Mouse (Mus musculus) adrenal gland, postnatal 36 days (tissue): ENCODE measurements around the gene St3gal5. TPM values are rescaled to one million over a fixed set of nuclear protein-coding genes. Genes with fewer than 3 reads are reported as not detected.
"Not testable (repeated sequence)": the region's sequence is repeated elsewhere in the genome, so short reads cannot be mapped to it uniquely, and the experiment has no call there.

Source experiments
- DNase-seq, 2 experiments: peaks; one replicate each; pipeline ENCODE4 v3.0.0; 2021; ENCODE audit warnings: mixed read lengths in 1 of 2
- long read RNA-seq, 2 experiments: library from polyadenylated mRNA; stranded (forward); transcript quantifications; one replicate each; pipeline ENCODE4 v2.0.0; 2021; ENCODE audit warnings: borderline sequencing depth in 2 of 2
- total RNA-seq, 2 experiments: library from RNA; stranded (reverse); gene quantifications; 2 replicates each; pipeline ENCODE4 v1.2.3; 2021

Gene St3gal5
- total RNA-seq: 100 to 1,000 TPM; 109 to 295 TPM
- long read RNA-seq, experiment 1, transcript St3gal5-201 (7 exons, 2,258 nt): major isoform, 120 of 182 reads
- long read RNA-seq, experiment 1, transcript St3gal5-202 (7 exons, 2,439 nt): minor isoform, 28 of 182 reads
- long read RNA-seq, experiment 1, partial matches to known transcripts: 17 of 182 reads
- long read RNA-seq, experiment 1, other reads (novel, unspliced or antisense): 17 of 182 reads
- long read RNA-seq, experiment 2, transcript St3gal5-201 (7 exons, 2,258 nt): major isoform, 58 of 81 reads
- long read RNA-seq, experiment 2, transcript St3gal5-202 (7 exons, 2,439 nt): minor isoform, 9 of 81 reads
- long read RNA-seq, experiment 2, partial matches to known transcripts: 7 of 81 reads
- long read RNA-seq, experiment 2, other reads (novel, unspliced or antisense): 7 of 81 reads

- peak; percentile 94 to 97 for DNase-seq
Measured at GRCm38 (mm10) chr6:72097181-72097995, at the start of gene St3gal5. TSS of gene St3gal5 (plus strand) at chr6:72097592.

- DNase-seq: no peak
Measured at GRCm38 (mm10) chr6:72048643-72049042, 48.7 kb upstream of the St3gal5 start.

- DNase-seq: no peak
Measured at GRCm38 (mm10) chr6:72049941-72050340, 47.5 kb upstream of the St3gal5 start.

- no peak for DNase-seq
Measured at GRCm38 (mm10) chr6:72050827-72051226, 46.6 kb upstream of the St3gal5 start.

GRCm38 (mm10) chr6:72051247-72051646 is 46.1 kb upstream of the St3gal5 start:
- DNase-seq: no peak

GRCm38 (mm10) chr6:72051757-72052156 is 45.6 kb upstream of the St3gal5 start:
- peak in 1 of 2 experiments; percentile 17 for DNase-seq

GRCm38 (mm10) chr6:72056548-72056947 is 40.8 kb upstream of the St3gal5 start:
- peak; percentile 20 to 46 for DNase-seq

- DNase-seq: no peak
Measured at GRCm38 (mm10) chr6:72058398-72058889, 38.9 kb upstream of the St3gal5 start.

- not testable (repeated sequence) for DNase-seq
Measured at GRCm38 (mm10) chr6:72060677-72061076, 36.7 kb upstream of the St3gal5 start.

GRCm38 (mm10) chr6:72063718-72064117 is 33.7 kb upstream of the St3gal5 start:
- peak in 1 of 2 experiments; percentile 37 for DNase-seq

- DNase-seq: no peak
Measured at GRCm38 (mm10) chr6:72065988-72066387, 31.4 kb upstream of the St3gal5 start.

- DNase-seq: no peak
Measured at GRCm38 (mm10) chr6:72068436-72068835, 29.0 kb upstream of the St3gal5 start.

- no peak for DNase-seq
Measured at GRCm38 (mm10) chr6:72071281-72071870, 26.0 kb upstream of the St3gal5 start.

- DNase-seq: no peak
Measured at GRCm38 (mm10) chr6:72073781-72074180, 23.6 kb upstream of the St3gal5 start.

- no peak for DNase-seq
Measured at GRCm38 (mm10) chr6:72076512-72076911, 20.9 kb upstream of the St3gal5 start.

GRCm38 (mm10) chr6:72078178-72078577 is 19.2 kb upstream of the St3gal5 start:
- DNase-seq: no peak

- DNase-seq: no peak
Measured at GRCm38 (mm10) chr6:72081318-72082024, 15.9 kb upstream of the St3gal5 start.

- no peak for DNase-seq
Measured at GRCm38 (mm10) chr6:72087402-72087801, 10.0 kb upstream of the St3gal5 start.

- DNase-seq: no peak
Measured at GRCm38 (mm10) chr6:72089865-72090264, 7.5 kb upstream of the St3gal5 start.

GRCm38 (mm10) chr6:72091007-72091406 is 6.4 kb upstream of the St3gal5 start:
- DNase-seq: no peak

- DNase-seq: no peak
Measured at GRCm38 (mm10) chr6:72093121-72093520, 4.3 kb upstream of the St3gal5 start.

- no peak for DNase-seq
Measured at GRCm38 (mm10) chr6:72096217-72096616, 1.2 kb upstream of the St3gal5 start.
